Mouse (Mus musculus) MEL (cell line): ENCODE data around the gene Dusp1. TPM values are rescaled to one million over a fixed set of nuclear protein-coding genes. Genes with fewer than 3 reads are reported as not detected.

Source experiments
- DNase-seq: peaks from one replicate; pipeline ENCODE4 v3.0.0; 2011; ENCODE audit warnings: low read depth, low spot score
- H3K27ac ChIP-seq: 2 replicates; pipeline ENCODE4 v1.5.1; 2012; ENCODE audit warnings: low read depth, mild to moderate bottlenecking, control low read depth, low read length, moderate library complexity; ENCODE audit not compliant: control insufficient read depth
- H3K27me3 ChIP-seq, 2 experiments: fragments of 150-350 bp in 1 of 2; sonication (generic) in 1 of 2; 2 replicates each; pipeline ENCODE4 v1.6.1; 2012; ENCODE audit warnings: low read length in 2 of 2, mild to moderate bottlenecking in 2 of 2, improper control_type of control experiment in 1 of 2, moderate library complexity in 1 of 2; ENCODE audit not compliant: insufficient read depth in 2 of 2, control insufficient read depth in 1 of 2
- H3K36me3 ChIP-seq, 2 experiments: 2 replicates each; pipeline ENCODE4 v1.6.1; 2012 to 2014; ENCODE audit warnings: low read length in 2 of 2, improper control_type of control experiment in 1 of 2, inconsistent platforms in 1 of 2, mild to moderate bottlenecking in 1 of 2; ENCODE audit not compliant: insufficient read depth in 2 of 2, control insufficient read depth in 1 of 2
- H3K4me1 ChIP-seq, 2 experiments: fragments of 150-350 bp in 1 of 2; sonication (generic) in 1 of 2; 2 replicates each; pipeline ENCODE4 v1.6.1; 2012; ENCODE audit warnings: low read length in 2 of 2, improper control_type of control experiment in 1 of 2, mild to moderate bottlenecking in 1 of 2; ENCODE audit not compliant: insufficient read depth in 2 of 2, control insufficient read depth in 1 of 2
- H3K4me3 ChIP-seq, 2 experiments: fragments of 150-350 bp in 1 of 2; sonication (generic) in 1 of 2; 2 replicates each; pipeline ENCODE4 v1.5.1; 2012; ENCODE audit warnings: low read depth in 2 of 2, low read length in 2 of 2, mild to moderate bottlenecking in 2 of 2, moderate library complexity in 2 of 2, control low read depth in 1 of 2, improper control_type of control experiment in 1 of 2; ENCODE audit not compliant: control insufficient read depth in 1 of 2, insufficient read depth in 1 of 2
- H3K79me2 ChIP-seq: 2 replicates; pipeline ENCODE4 v1.6.1; 2012; ENCODE audit warnings: mild to moderate bottlenecking, low read length, moderate library complexity; ENCODE audit not compliant: control insufficient read depth, poor library complexity, insufficient read depth
- H3K9ac ChIP-seq: 2 replicates; pipeline ENCODE4 v1.6.1; 2012; ENCODE audit warnings: low read depth, mild to moderate bottlenecking, control low read depth, low read length, moderate library complexity; ENCODE audit not compliant: control insufficient read depth, poor library complexity, severe bottlenecking
- H3K9me3 ChIP-seq: fragments of 150-350 bp; sonication (generic); replicated peaks from 2 replicates; pipeline ENCODE4 v1.6.1; 2012; ENCODE audit warnings: mild to moderate bottlenecking, low read length, improper control_type of control experiment, moderate library complexity; ENCODE audit not compliant: insufficient read depth
- EP300 ChIP-seq, 2 experiments: IDR thresholded peaks; 2 replicates each; pipeline ENCODE4 v1.6.1; 2011; ENCODE audit warnings: improper control_type of control experiment in 2 of 2, low read length in 2 of 2, low read depth in 1 of 2, mild to moderate bottlenecking in 1 of 2
- ETS1 ChIP-seq: IDR thresholded peaks from 2 replicates; pipeline ENCODE4 v1.6.1; 2012; ENCODE audit warnings: low read depth, mild to moderate bottlenecking, inconsistent platforms, low read length, improper control_type of control experiment, moderate library complexity
- MAFK ChIP-seq: IDR thresholded peaks from 2 replicates; pipeline ENCODE4 v1.6.1; 2011; ENCODE audit warnings: low read depth, mild to moderate bottlenecking, low read length, improper control_type of control experiment, borderline replicate concordance
- MEF2A ChIP-seq: IDR thresholded peaks from 2 replicates; pipeline ENCODE4 v1.6.1; 2014; ENCODE audit warnings: low read depth, mild to moderate bottlenecking, inconsistent platforms, low read length, improper control_type of control experiment; ENCODE audit not compliant: poor library complexity, insufficient replicate concordance, severe bottlenecking; ENCODE audit errors: extremely low read depth
- NRF1 ChIP-seq: IDR thresholded peaks from 2 replicates; pipeline ENCODE4 v1.6.1; 2014; ENCODE audit warnings: low read depth, mild to moderate bottlenecking, inconsistent platforms, low read length, improper control_type of control experiment, moderate library complexity; ENCODE audit not compliant: poor library complexity, insufficient read depth, severe bottlenecking
- TBP ChIP-seq: IDR thresholded peaks from 2 replicates; pipeline ENCODE4 v1.8.0; 2011; ENCODE audit warnings: low read depth, low read length, improper control_type of control experiment
- TCF12 ChIP-seq: IDR thresholded peaks from 2 replicates; pipeline ENCODE4 v1.6.1; 2014; ENCODE audit warnings: low read depth, mild to moderate bottlenecking, inconsistent platforms, low read length, improper control_type of control experiment, moderate library complexity
- USF1 ChIP-seq: IDR thresholded peaks from 2 replicates; pipeline ENCODE4 v1.6.1; 2014; ENCODE audit warnings: low read depth, mild to moderate bottlenecking, inconsistent platforms, low read length, improper control_type of control experiment, moderate library complexity
- polyA plus RNA-seq, 2 experiments: library from polyadenylated mRNA; stranded (reverse) in 1 of 2; unstranded in 1 of 2; fragments of >175 nt in 1 of 2; fragments of >200 nt in 1 of 2; gene quantifications; 2 replicates each; pipeline versions ENCODE4 v1.2.1 to v1.2.4; 2012; ENCODE audit warnings: low replicate concordance in 2 of 2, low read depth in 1 of 2; ENCODE audit not compliant: insufficient read length in 2 of 2, insufficient read depth in 1 of 2, missing spikeins in 1 of 2
- total RNA-seq: library from RNA; depleted of rRNA; stranded (reverse); fragments of 300-350 nt; gene quantifications from 2 replicates; pipeline ENCODE4 v1.2.3, GENCODE M21; 2012

Gene Dusp1
- total and polyA plus RNA-seq, 3 experiments = 0.96 to 5.0 TPM; not detected in 1

GRCm38 (mm10) chr17:26601926-26602325 is 40.0 kb upstream of the Dusp1 start:
- peak overlapping the region; percentile 33 for H3K27ac ChIP-seq
- H3K4me1 ChIP-seq = peaks cover 8 to 16% of the 10 kb centered on the region in 2 experiments; a peak in 3 of 4 replicates
- H3K27me3 ChIP-seq = no peaks in the 10 kb centered on the region
- no peaks in the 10 kb centered on the region for H3K79me2 ChIP-seq
- no peaks in the 10 kb centered on the region for H3K9me3 ChIP-seq
- no peak for TF ChIP-seq MEF2A
- no peak for TF ChIP-seq ETS1
- peak in 1 of 2 experiments; percentile 34; a peak in 1 of 4 replicates for TF ChIP-seq EP300 (IDR thresholded peaks at IDR 0.05; ENCODE audit: low read depth in 1 of 2, low read length in 2 of 2)
- TF ChIP-seq TCF12 = peak; percentile 15; the same call in 1 of the 2 replicates
- peak; percentile 65; the same call in 1 of the 2 replicates for TF ChIP-seq USF1
- TF ChIP-seq, all 39 proteins: peak for 3
- H3K4me3 ChIP-seq = no peak overlapping the region
- H3K36me3 ChIP-seq = peaks cover 0 to 10% of the 10 kb centered on the region in 2 experiments; a peak in 2 of 4 replicates
- no peak overlapping the region; the same call in 1 of the 2 replicates for H3K9ac ChIP-seq
- peak; percentile 20 for DNase-seq

- no peaks in the 10 kb centered on the region for H3K27me3 ChIP-seq
- H3K9ac ChIP-seq = no peak overlapping the region; the same call in 1 of the 2 replicates
- no peak for DNase-seq
- H3K4me1 ChIP-seq = peaks cover 8 to 16% of the 10 kb centered on the region in 2 experiments; a peak in 3 of 4 replicates
- H3K27ac ChIP-seq = peak overlapping the region; percentile 33
- H3K4me3 ChIP-seq = no peak overlapping the region
- no peaks in the 10 kb centered on the region for H3K79me2 ChIP-seq
- no peaks in the 10 kb centered on the region for H3K9me3 ChIP-seq
- H3K36me3 ChIP-seq = peaks cover 0 to 10% of the 10 kb centered on the region in 2 experiments; a peak in 2 of 4 replicates
- TF ChIP-seq TBP = no peak
- no peak for TF ChIP-seq MAFK
- TF ChIP-seq, all 39 proteins: peak for 0
Observed at GRCm38 (mm10) chr17:26601514-26601913, 39.6 kb upstream of the Dusp1 start.

DNA sequence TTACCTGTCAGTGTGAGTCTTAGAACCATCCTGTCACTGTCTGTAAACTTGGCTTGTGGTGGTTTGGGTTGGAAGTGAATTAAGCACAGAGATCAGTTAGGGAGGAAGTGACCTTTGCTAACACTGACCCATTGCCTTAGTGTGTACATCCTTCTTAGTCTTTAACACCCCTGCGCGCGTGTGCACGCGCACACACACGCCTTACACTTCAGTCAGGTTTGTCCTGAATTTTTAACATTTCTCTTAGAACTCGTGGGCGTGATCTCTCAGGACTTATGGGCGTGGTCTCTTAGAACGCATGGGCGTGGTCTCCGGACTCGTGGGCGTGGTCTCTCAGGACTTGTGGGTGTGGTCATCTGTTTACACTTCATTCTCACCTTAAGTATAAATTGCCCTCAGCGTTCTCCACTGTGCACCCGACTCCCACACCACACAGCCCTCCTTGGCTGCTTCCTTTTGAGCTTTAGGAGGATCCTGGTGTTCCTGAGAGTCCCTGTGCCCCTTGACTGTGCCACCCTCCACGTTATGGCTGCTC is 39.1 kb upstream of the Dusp1 start:
- Histone ChIP-seq H3K27me3 (no peaks in the 10 kb centered on the region), H3K36me3 (peaks cover 0 to 10% of the 10 kb centered on the region in 2 experiments; a peak in 2 of 4 replicates), H3K27ac (peak overlapping the region; percentile 33; the same call in 1 of the 2 replicates), H3K4me3 (no peak overlapping the region), H3K9me3 (no peaks in the 10 kb centered on the region), H3K4me1 (peaks cover 8 to 16% of the 10 kb centered on the region in 2 experiments; a peak in 3 of 4 replicates), H3K9ac (no peak overlapping the region), H3K79me2 (no peaks in the 10 kb centered on the region)
- DNase-seq = peak; percentile 54
- no peak for TF ChIP-seq NRF1
- TF ChIP-seq, all 39 proteins: peak for 0
